Mouse (Mus musculus): ENCODE data around the gene Cel. TPM values are rescaled to one million over a fixed set of nuclear protein-coding genes. Genes with fewer than 3 reads are reported as not detected.

Cel gene
- total and polyA plus RNA-seq, 3 experiments = not detected

GRCm38 (mm10) chr2:28525219-28525942, 37.8 kb downstream of the Cel start:
- no peak overlapping the region for H3K27ac ChIP-seq (ENCODE audit: control insufficient read depth, low read depth, low read length)
- no peaks in the 10 kb centered on the region for H3K9me3 ChIP-seq (replicated peaks; ENCODE audit: insufficient read depth, low read length)
- no peaks in the 10 kb centered on the region for H3K27me3 ChIP-seq (ENCODE audit: control insufficient read depth in 1 of 2, insufficient read depth in 2 of 2, low read length in 2 of 2)
- H3K36me3 ChIP-seq (ENCODE audit: control insufficient read depth in 1 of 2, insufficient read depth in 2 of 2, low read length in 2 of 2) = peaks cover 0 to 2% of the 10 kb centered on the region in 2 experiments; a peak in 1 of 4 replicates
- TF ChIP-seq MAFK (IDR thresholded peaks at IDR 0.05; ENCODE audit: borderline replicate concordance, low read depth, low read length) (no peak), ZC3H11A (IDR thresholded peaks at IDR 0.05; ENCODE audit: low read depth, low read length) (no peak), E2F4 (IDR thresholded peaks at IDR 0.05; ENCODE audit: borderline replicate concordance, low read depth, low read length) (no peak), MYB (IDR thresholded peaks at IDR 0.05; ENCODE audit: low read depth, low read length) (no peak), KAT2A (conservative IDR thresholded peaks at IDR 0.05; ENCODE audit: low read depth, low read length) (no peak), POLR2AphosphoS2 (IDR thresholded peaks at IDR 0.05; ENCODE audit: low read length) (no peak), TBP (IDR thresholded peaks at IDR 0.05; ENCODE audit: low read depth, low read length) (no peak), RAD21 (IDR thresholded peaks at IDR 0.05; ENCODE audit: low read depth, low read length) (no peak), MXI1 (IDR thresholded peaks at IDR 0.05; ENCODE audit: low read depth, low read length) (no peak), POLR2A (IDR thresholded peaks at IDR 0.05; ENCODE audit: control insufficient read depth in 1 of 2, insufficient read depth in 1 of 2, low read depth in 1 of 2, low read length in 2 of 2, poor library complexity in 1 of 2) (no peak), UBTF (IDR thresholded peaks at IDR 0.05; ENCODE audit: borderline replicate concordance, insufficient read depth, low read depth, low read length) (no peak), SMC3 (IDR thresholded peaks at IDR 0.05; ENCODE audit: low read depth, low read length) (no peak), NRF1 (IDR thresholded peaks at IDR 0.05; ENCODE audit: insufficient read depth, low read depth, low read length, poor library complexity, severe bottlenecking) (no peak), USF2 (IDR thresholded peaks at IDR 0.05; ENCODE audit: borderline replicate concordance in 1 of 2, insufficient read depth in 1 of 2, low read depth in 1 of 2, low read length in 2 of 2) (no peak), BHLHE40 (IDR thresholded peaks at IDR 0.05; ENCODE audit: borderline replicate concordance, low read depth, low read length) (no peak), ZNF384 (IDR thresholded peaks at IDR 0.05; ENCODE audit: low read depth, low read length) (no peak), CHD1 (IDR thresholded peaks at IDR 0.05; ENCODE audit: low read depth, low read length) (no peak), GATA1 (IDR thresholded peaks at IDR 0.05; ENCODE audit: low read depth, low read length) (no peak), ZKSCAN1 (IDR thresholded peaks at IDR 0.05; ENCODE audit: low read depth, low read length) (no peak), JUND (IDR thresholded peaks at IDR 0.05; ENCODE audit: low read depth, low read length) (no peak)
- no peak for DNase-seq (ENCODE audit: low read depth, low spot score)
- no peak overlapping the region for H3K4me3 ChIP-seq (ENCODE audit: control insufficient read depth in 1 of 2, insufficient read depth in 1 of 2, low read depth in 2 of 2, low read length in 2 of 2)
- H3K9ac ChIP-seq (ENCODE audit: control insufficient read depth, low read depth, low read length, poor library complexity, severe bottlenecking) = no peak overlapping the region
- H3K79me2 ChIP-seq (ENCODE audit: control insufficient read depth, insufficient read depth, low read length, poor library complexity) = no peaks in the 10 kb centered on the region
- peaks cover 0 to 3% of the 10 kb centered on the region in 2 experiments; a peak in 3 of 4 replicates for H3K4me1 ChIP-seq (ENCODE audit: control insufficient read depth in 1 of 2, insufficient read depth in 2 of 2, low read length in 2 of 2)
